Mouse (Mus musculus): Measurements from ENCODE around the gene Gabre.

Gene Gabre

DNA sequence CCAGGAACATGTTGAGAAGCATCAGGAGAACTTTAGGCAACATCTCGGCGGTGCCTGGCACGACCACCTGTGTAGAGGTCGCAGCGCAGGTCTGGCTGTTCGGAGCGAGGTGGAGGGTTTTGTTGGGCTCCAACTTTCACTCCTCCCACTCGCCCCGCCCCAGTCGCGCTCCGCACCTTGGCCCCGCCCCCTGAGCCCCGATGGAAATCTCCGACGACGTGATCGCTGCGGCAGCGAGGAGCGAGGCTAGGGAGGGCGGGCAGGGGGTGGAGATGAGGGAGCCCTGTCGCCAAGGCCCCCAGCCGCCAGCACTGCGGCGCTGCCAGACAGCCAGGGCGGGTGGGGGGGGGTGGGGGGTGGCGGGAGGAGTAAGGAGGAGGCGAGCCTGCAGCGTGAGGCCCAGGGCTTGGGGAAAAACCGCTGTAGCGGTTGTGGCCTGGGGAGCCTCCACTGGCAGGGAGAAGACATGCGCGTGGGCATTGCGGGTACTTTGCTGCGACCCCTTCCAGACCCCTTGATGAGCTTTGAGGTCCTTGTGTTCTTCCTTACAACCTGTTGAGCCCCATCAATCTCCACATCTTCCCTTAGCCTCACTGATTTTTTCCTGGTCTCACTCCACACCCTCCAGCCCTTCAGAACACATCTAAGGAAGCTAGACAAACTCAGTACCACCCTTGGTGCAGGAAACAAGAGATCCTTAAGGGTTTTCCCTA is at the start of gene Gabre:
TSS of gene Gabre (minus strand) at position 145 of the 713 bp plus-strand sequence.
- peak; percentile 94 for DNase-seq

DNA sequence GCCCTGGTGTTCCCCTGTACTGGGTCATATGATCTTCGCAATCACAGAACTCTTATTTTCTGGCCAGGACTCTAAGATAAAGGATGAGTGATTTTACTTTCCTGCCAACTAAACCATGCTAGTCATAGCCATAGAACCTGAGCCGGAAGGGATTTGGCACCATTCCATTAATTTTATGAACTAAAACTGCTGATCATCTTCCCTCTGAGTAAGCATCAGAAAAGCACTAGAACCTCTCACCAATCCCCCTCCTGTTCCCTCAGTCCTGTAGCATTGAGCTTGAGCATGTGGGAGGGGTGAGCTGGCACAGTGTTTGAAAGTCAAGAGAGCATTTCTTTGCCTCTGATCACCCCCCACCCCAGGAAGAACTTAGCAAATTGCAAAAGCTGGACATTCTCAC is 23.2 kb upstream of the Gabre start:
- no peak for DNase-seq

DNA sequence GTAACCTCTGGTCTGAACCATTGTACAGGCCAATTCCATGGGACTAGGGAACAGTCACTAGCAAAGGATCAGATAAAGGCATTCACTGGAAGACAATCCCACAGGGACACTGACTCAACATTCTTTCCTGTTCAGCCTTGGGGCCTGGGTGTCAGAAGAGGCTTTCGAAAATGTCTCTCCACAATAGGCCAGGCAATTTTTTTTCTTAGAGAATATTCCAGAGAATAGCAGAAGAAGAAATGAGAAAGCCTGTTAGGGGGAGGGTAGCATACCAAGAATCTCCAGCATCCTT is 715 bp upstream of the Gabre start:
- no peak for DNase-seq

DNA sequence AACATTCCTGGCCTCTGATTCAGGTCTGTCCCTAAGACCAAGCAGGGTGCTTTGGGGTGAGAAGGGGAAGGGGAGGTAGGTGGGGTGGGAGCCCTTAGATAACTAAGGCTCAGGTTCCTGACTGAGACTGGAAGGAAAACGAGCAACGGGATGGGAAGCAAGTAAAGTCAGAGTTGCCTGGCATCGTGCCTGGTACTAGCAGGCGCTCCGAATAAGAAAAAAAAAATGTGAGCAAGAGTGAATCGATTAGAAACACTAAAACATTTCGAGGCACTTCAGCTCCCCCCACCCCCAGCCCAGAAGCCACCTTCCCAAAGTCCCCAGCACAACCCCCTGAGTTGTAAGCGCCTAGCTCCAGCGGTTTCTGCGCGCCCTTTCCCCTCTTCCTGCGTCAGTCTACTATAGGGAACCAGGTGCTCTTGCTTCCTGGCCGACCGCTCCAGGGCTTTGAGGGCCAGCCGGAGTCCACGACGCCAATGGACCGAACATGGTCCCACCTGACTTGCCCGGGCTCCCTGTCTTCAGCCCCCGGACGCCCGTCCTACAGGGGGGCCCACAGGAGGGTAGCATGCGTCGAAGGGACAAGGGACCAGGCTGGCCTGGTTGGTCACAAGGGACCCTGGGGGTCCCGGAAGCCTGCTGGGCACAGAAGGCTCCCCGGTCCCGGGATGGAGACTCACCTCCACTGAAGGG is 491 bp downstream of the Gabre start:
- DNase-seq = peak; percentile 86

DNA sequence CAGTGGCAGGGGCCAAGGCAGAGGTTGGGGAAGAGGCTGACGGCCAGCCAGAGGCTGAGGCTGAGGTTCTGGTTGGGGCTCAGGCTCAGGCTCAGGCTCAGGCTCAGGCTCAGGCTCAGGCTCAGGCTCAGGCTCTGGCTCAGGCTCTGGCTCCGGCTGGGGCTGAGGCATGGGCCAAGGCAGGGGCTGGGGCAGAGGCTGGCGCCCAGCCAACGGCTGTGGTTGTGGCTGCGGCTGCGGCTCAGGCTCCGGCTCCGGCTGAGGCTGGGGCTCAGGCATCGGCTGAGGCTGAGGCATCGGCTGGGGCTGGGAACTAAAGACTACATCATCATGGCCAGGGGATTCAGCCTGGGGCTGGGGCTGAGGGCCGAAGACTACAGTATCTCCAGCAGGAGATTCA is 4.0 kb downstream of the Gabre start:
- no peak for DNase-seq

DNA sequence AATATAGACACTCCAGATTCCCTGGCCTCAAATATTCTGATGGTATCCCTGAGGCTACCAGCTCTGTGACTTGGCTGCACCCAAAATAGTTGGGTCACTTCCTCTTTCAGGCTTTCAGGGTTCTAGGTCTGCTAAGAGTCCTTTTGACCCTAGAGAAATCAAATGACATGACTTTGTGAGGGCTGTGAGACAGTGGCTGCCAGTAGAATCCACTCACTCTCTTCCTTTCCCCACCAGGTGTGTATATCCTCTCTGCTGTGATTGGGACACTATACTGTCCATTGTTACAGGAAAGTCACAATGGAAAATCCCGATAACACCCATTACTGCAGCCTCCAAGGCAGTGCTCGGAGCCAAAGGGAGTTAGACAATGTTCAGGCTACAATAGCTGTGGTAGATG is 52.9 kb downstream of the Gabre start, which contains the start of gene Magea4:
TSS of gene Magea4 (plus strand) at position 301 of the 400 bp plus-strand sequence.
- no peak for DNase-seq

All from heart, adult 11 months (tissue).